Mouse (Mus musculus): ENCODE data around the gene Snf8. TPM values are rescaled to one million over a fixed set of nuclear protein-coding genes. Genes with fewer than 3 reads are reported as not detected.

The Snf8 gene
- polyA plus RNA-seq, 1 experiment from 2014 or later: 91.8 TPM

GRCm38 (mm10) chr11:96075509-96076220 is 41.0 kb downstream of the Snf8 start, which contains the start of gene Atp5g1:
TSS of gene Atp5g1 (minus strand) at chr11:96075670.
- Histone ChIP-seq H3K9ac (ENCODE audit: low read depth, low read length) (peak within 1 kb of the TSS; percentile 60), H3K4me1 (replicated peaks; ENCODE audit: control insufficient read depth, insufficient read depth, low read length) (no peaks in the 10 kb centered on the region), H3K4me3 (ENCODE audit: low read depth, low read length) (peak within 1 kb of the TSS; percentile 62), H3K36me3 (ENCODE audit: control insufficient read depth, insufficient read depth) (peaks cover 7% of the 10 kb centered on the region; the same call in 1 of the 2 replicates), H3K27ac (ENCODE audit: low read depth, low read length) (peak within 1 kb of the TSS; percentile 74), H3K9me3 (ENCODE audit: control insufficient read depth) (no peaks in the 10 kb centered on the region), H3K4me2 (replicated peaks; ENCODE audit: low read depth) (peak within 1 kb of the TSS; percentile 85), H3K27me3 (replicated peaks; ENCODE audit: control insufficient read depth, insufficient read depth, low read length) (no peaks in the 10 kb centered on the region)
- TF ChIP-seq CTCF (IDR thresholded peaks at IDR 0.05; ENCODE audit: low read depth): peak; percentile 18; the same call in 1 of the 2 replicates
- ATAC-seq: peak; percentile 97
- under 1% methylated on average over 37 of the region's 37 CpGs for WGBS

GRCm38 (mm10) chr11:96076221-96077105 is 41.8 kb downstream of the Snf8 start:
- peak overlapping the region; percentile 60 for H3K4me2 ChIP-seq (replicated peaks; ENCODE audit: low read depth)
- 62% methylated on average over 13 of the region's 13 CpGs for WGBS
- no peak for TF ChIP-seq CTCF (IDR thresholded peaks at IDR 0.05; ENCODE audit: low read depth)
- peaks cover 6% of the 10 kb centered on the region; the same call in 1 of the 2 replicates for H3K36me3 ChIP-seq (ENCODE audit: control insufficient read depth, insufficient read depth)
- no peak overlapping the region for H3K9ac ChIP-seq (ENCODE audit: low read depth, low read length)
- H3K4me1 ChIP-seq (replicated peaks; ENCODE audit: control insufficient read depth, insufficient read depth, low read length): no peaks in the 10 kb centered on the region
- ATAC-seq: no peak
- H3K4me3 ChIP-seq (ENCODE audit: low read depth, low read length): peak overlapping the region; percentile 29
- H3K27me3 ChIP-seq (replicated peaks; ENCODE audit: control insufficient read depth, insufficient read depth, low read length): no peaks in the 10 kb centered on the region
- H3K27ac ChIP-seq (ENCODE audit: low read depth, low read length): peak overlapping the region; percentile 74
- H3K9me3 ChIP-seq (ENCODE audit: control insufficient read depth): no peaks in the 10 kb centered on the region

GRCm38 (mm10) chr11:96080736-96081135 is 46.1 kb downstream of the Snf8 start:
- no peaks in the 10 kb centered on the region for H3K4me1 ChIP-seq (replicated peaks; ENCODE audit: control insufficient read depth, insufficient read depth, low read length)

GRCm38 (mm10) chr11:96082682-96083081 is 48.0 kb downstream of the Snf8 start:
- WGBS: 56% methylated on average over 3 of the region's 3 CpGs
- TF ChIP-seq CTCF (IDR thresholded peaks at IDR 0.05; ENCODE audit: low read depth): no peak
- no peaks in the 10 kb centered on the region for H3K9me3 ChIP-seq (ENCODE audit: control insufficient read depth)
- H3K36me3 ChIP-seq (ENCODE audit: control insufficient read depth, insufficient read depth): no peaks in the 10 kb centered on the region
- H3K4me1 ChIP-seq (replicated peaks; ENCODE audit: control insufficient read depth, insufficient read depth, low read length): no peaks in the 10 kb centered on the region
- no peak overlapping the region for H3K9ac ChIP-seq (ENCODE audit: low read depth, low read length)
- no peak overlapping the region for H3K4me3 ChIP-seq (ENCODE audit: low read depth, low read length)
- no peak overlapping the region for H3K4me2 ChIP-seq (replicated peaks; ENCODE audit: low read depth)
- no peak for ATAC-seq
- no peak overlapping the region for H3K27ac ChIP-seq (ENCODE audit: low read depth, low read length)
- no peaks in the 10 kb centered on the region for H3K27me3 ChIP-seq (replicated peaks; ENCODE audit: control insufficient read depth, insufficient read depth, low read length)

More at GRCm38 (mm10) chr11:96080736-96081135, 46.1 kb downstream of the Snf8 start:
- TF ChIP-seq CTCF (IDR thresholded peaks at IDR 0.05; ENCODE audit: low read depth): no peak
- Histone ChIP-seq H3K36me3 (ENCODE audit: control insufficient read depth, insufficient read depth) (no peaks in the 10 kb centered on the region), H3K9ac (ENCODE audit: low read depth, low read length) (no peak overlapping the region), H3K4me3 (ENCODE audit: low read depth, low read length) (no peak overlapping the region), H3K9me3 (ENCODE audit: control insufficient read depth) (no peaks in the 10 kb centered on the region), H3K4me2 (replicated peaks; ENCODE audit: low read depth) (no peak overlapping the region), H3K27me3 (replicated peaks; ENCODE audit: control insufficient read depth, insufficient read depth, low read length) (no peaks in the 10 kb centered on the region), H3K27ac (ENCODE audit: low read depth, low read length) (no peak overlapping the region)
- WGBS: 72% methylated on average over 5 of the region's 5 CpGs
- ATAC-seq: no peak

GRCm38 (mm10) chr11:96087981-96088380 is 53.3 kb downstream of the Snf8 start:
- no peak overlapping the region for H3K27ac ChIP-seq (ENCODE audit: low read depth, low read length)
- ATAC-seq: no peak
- H3K9me3 ChIP-seq (ENCODE audit: control insufficient read depth): no peaks in the 10 kb centered on the region
- H3K4me3 ChIP-seq (ENCODE audit: low read depth, low read length): no peak overlapping the region
- no peak for TF ChIP-seq CTCF (IDR thresholded peaks at IDR 0.05; ENCODE audit: low read depth)
- H3K4me1 ChIP-seq (replicated peaks; ENCODE audit: control insufficient read depth, insufficient read depth, low read length): no peaks in the 10 kb centered on the region
- H3K4me2 ChIP-seq (replicated peaks; ENCODE audit: low read depth): no peak overlapping the region
- no peak overlapping the region for H3K9ac ChIP-seq (ENCODE audit: low read depth, low read length)
- no peaks in the 10 kb centered on the region for H3K36me3 ChIP-seq (ENCODE audit: control insufficient read depth, insufficient read depth)
- 91% methylated on average over 6 of the region's 6 CpGs for WGBS
- no peaks in the 10 kb centered on the region for H3K27me3 ChIP-seq (replicated peaks; ENCODE audit: control insufficient read depth, insufficient read depth, low read length)

GRCm38 (mm10) chr11:96091073-96091472 is 56.4 kb downstream of the Snf8 start:
- no peaks in the 10 kb centered on the region for H3K9me3 ChIP-seq (ENCODE audit: control insufficient read depth)
- no peaks in the 10 kb centered on the region for H3K4me1 ChIP-seq (replicated peaks; ENCODE audit: control insufficient read depth, insufficient read depth, low read length)
- no peak overlapping the region for H3K4me3 ChIP-seq (ENCODE audit: low read depth, low read length)
- H3K27me3 ChIP-seq (replicated peaks; ENCODE audit: control insufficient read depth, insufficient read depth, low read length): no peaks in the 10 kb centered on the region
- no peak for ATAC-seq
- H3K36me3 ChIP-seq (ENCODE audit: control insufficient read depth, insufficient read depth): no peaks in the 10 kb centered on the region
- H3K9ac ChIP-seq (ENCODE audit: low read depth, low read length): no peak overlapping the region
- H3K4me2 ChIP-seq (replicated peaks; ENCODE audit: low read depth): no peak overlapping the region
- 50% methylated on average over 2 of the region's 2 CpGs for WGBS
- H3K27ac ChIP-seq (ENCODE audit: low read depth, low read length): no peak overlapping the region
- peak; percentile 76 for TF ChIP-seq CTCF (IDR thresholded peaks at IDR 0.05; ENCODE audit: low read depth)

Measured in intestine, postnatal 0 days (tissue).